Mouse (Mus musculus): ENCODE results near the gene Mtus2. TPM values are rescaled to one million over a fixed set of nuclear protein-coding genes. Genes with fewer than 3 reads are reported as not detected.

Gene Mtus2
- total and polyA plus RNA-seq, 2 experiments from 2014 or later = 35.4 to 45.7 TPM

DNA sequence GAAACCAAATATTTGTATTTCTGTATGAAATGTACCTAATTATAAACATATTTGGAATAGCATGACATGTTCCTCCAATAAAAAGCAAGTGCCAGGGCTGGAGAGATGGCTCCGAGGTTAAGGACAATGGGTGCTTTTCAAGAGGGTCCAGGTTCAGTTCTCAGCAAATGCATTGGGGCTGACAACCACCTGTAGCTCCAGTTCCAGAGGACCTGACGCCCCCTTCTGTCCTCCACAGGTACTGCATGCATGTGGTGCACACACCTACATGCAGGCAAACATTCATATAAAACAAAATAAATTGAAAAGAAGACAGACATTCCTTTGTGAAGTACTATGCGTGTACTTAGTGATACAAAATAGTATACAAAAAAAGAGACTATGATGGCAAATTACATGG is 102.2 kb downstream of the Mtus2 start:
- Histone ChIP-seq H3K9me3 (ENCODE audit: low read length) (no peaks in the 10 kb centered on the region), H3K27ac (ENCODE audit: low read depth, low read length) (no peak overlapping the region), H3K4me1 (ENCODE audit: insufficient read depth) (no peaks in the 10 kb centered on the region), H3K9ac (no peak overlapping the region), H3K27me3 (ENCODE audit: insufficient read depth, low read length) (no peaks in the 10 kb centered on the region), H3K4me2 (ENCODE audit: low read depth) (no peak overlapping the region), H3K4me3 (ENCODE audit: low read depth, low read length) (no peak overlapping the region), H3K36me3 (ENCODE audit: insufficient read depth) (no peaks in the 10 kb centered on the region)
- 69% methylated on average over 3 of the region's 3 CpGs for WGBS
- DNase-seq (no peak), ATAC-seq (no peak)
- TF ChIP-seq CTCF (IDR thresholded peaks at IDR 0.05; ENCODE audit: low read depth) = peak; percentile 25; the same call in 1 of the 2 replicates

DNA sequence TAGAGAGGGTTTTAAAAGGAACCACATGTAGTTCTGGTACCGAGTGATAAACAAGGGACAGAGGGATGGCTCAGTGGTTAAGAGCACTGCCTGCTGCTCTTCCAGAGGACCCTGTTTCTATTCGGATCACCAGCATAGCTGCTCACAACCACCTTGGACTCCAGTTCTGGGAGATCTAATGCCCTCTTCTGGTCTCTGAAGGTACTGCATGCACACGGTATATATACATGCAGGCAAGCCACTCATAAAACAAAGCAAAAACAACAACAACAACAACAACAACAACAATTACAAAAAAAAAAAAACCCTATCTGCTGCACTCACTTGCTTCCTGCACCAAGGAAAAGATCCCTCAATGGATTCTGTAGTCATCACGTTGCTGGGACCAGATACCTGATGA is 104.7 kb downstream of the Mtus2 start:
- Histone ChIP-seq H3K9me3 (ENCODE audit: low read length) (no peaks in the 10 kb centered on the region), H3K36me3 (ENCODE audit: insufficient read depth) (no peaks in the 10 kb centered on the region), H3K4me1 (ENCODE audit: insufficient read depth) (no peaks in the 10 kb centered on the region), H3K4me2 (ENCODE audit: low read depth) (no peak overlapping the region), H3K4me3 (ENCODE audit: low read depth, low read length) (no peak overlapping the region), H3K27me3 (ENCODE audit: insufficient read depth, low read length) (no peaks in the 10 kb centered on the region), H3K9ac (no peak overlapping the region), H3K27ac (ENCODE audit: low read depth, low read length) (no peak overlapping the region)
- peak; percentile 15; the same call in 1 of the 2 replicates for TF ChIP-seq CTCF (IDR thresholded peaks at IDR 0.05; ENCODE audit: low read depth)
- WGBS = 88% methylated on average over 4 of the region's 4 CpGs
- no peak for DNase-seq
- ATAC-seq = no peak

DNA sequence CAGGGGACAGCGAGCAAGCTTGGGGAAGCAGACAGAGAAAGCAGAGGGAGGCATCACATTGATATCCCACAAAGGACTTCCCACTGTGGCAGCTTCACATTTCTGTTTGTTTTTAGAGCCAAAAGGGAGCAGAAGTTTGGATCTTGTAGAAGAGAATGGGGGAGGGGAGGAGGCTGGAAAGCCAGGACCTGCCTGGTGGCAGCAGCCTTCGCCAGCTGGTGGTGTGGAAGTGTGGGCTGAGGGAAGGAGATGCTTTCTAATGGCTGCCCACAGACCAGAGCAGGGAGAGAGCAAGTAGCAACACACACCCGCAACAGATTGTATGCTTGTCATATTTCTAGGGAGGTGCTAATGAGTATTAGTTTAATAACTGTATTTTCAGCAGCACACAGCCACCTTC is 106.6 kb downstream of the Mtus2 start:
- DNase-seq = no peak
- no peak overlapping the region for H3K27ac ChIP-seq (ENCODE audit: low read depth, low read length)
- H3K4me2 ChIP-seq (ENCODE audit: low read depth) = no peak overlapping the region
- no peaks in the 10 kb centered on the region for H3K27me3 ChIP-seq (ENCODE audit: insufficient read depth, low read length)
- WGBS = 84% methylated on average over 3 of the region's 3 CpGs
- H3K9ac ChIP-seq = no peak overlapping the region
- no peaks in the 10 kb centered on the region for H3K36me3 ChIP-seq (ENCODE audit: insufficient read depth)
- no peaks in the 10 kb centered on the region for H3K9me3 ChIP-seq (ENCODE audit: low read length)
- no peak for TF ChIP-seq CTCF (IDR thresholded peaks at IDR 0.05; ENCODE audit: low read depth)
- H3K4me3 ChIP-seq (ENCODE audit: low read depth, low read length) = no peak overlapping the region
- no peak; the same call in 1 of the 2 replicates for ATAC-seq
- no peaks in the 10 kb centered on the region for H3K4me1 ChIP-seq (ENCODE audit: insufficient read depth)

DNA sequence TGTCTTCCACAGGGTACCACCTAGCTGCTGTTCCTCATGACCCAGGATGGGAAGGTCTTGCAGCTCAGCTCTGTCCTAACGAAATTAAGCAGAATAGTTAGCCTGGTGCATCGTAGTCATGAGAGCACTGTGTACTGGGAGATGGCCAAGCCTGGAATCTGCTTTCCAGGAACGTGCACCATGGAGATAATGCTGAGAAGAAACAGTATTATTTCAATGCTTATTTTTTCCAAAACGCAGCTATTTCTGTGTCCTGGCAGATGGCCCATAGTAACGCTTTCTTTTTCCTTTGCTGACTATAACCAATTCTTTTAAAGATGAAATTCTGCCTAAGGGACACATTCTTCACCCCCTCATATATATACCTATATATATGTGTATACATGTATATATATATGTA is 108.1 kb downstream of the Mtus2 start:
- H3K4me2 ChIP-seq (ENCODE audit: low read depth) = no peak overlapping the region
- no peaks in the 10 kb centered on the region for H3K27me3 ChIP-seq (ENCODE audit: insufficient read depth, low read length)
- peak; percentile 46 for DNase-seq
- no peaks in the 10 kb centered on the region for H3K9me3 ChIP-seq (ENCODE audit: low read length)
- no peak overlapping the region for H3K9ac ChIP-seq
- no peak for TF ChIP-seq CTCF (IDR thresholded peaks at IDR 0.05; ENCODE audit: low read depth)
- no peak for ATAC-seq
- WGBS = 61% methylated on average over 5 of the region's 5 CpGs
- no peaks in the 10 kb centered on the region for H3K4me1 ChIP-seq (ENCODE audit: insufficient read depth)
- H3K4me3 ChIP-seq (ENCODE audit: low read depth, low read length) = no peak overlapping the region
- H3K36me3 ChIP-seq (ENCODE audit: insufficient read depth) = no peaks in the 10 kb centered on the region
- no peak overlapping the region for H3K27ac ChIP-seq (ENCODE audit: low read depth, low read length)

DNA sequence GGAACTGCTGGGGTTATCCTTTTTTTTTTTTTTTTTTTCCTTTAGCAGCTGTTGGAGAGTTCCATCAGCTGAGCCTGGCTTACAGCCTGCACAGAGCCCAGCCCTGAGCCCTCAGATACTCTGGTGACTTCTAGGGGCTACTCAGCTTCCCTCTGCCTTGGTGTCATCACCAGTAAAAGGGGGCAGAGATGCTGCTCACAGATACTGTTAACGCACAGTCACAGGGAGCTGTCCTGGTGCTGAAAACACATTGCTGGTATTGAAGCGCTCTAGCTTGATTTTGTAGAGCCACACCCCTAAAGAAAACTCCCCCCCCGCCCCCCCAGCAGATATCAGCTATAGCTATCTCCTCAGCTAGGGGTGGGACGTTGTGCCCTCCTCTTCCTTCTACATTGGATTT is 112.8 kb downstream of the Mtus2 start:
- no peak for DNase-seq
- H3K4me2 ChIP-seq (ENCODE audit: low read depth) = no peak overlapping the region

DNA sequence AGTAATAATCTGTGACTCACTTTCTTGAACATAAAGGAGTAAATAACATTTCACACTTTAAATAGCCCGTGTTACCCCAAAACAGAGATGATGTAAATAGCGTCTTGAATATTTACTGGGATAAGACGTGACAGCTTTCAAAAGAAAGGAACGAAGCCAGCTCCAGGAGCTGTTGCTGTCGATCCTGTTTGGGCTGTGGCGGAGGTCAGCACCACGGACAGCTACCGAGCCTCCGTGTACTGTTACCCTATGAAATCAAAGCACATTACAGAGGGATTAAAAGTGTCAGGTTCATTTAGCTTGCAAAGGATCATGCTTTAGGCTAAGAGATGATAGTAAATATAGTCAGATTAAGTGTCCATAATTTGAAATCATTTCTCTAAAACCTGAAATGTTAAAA is 114.7 kb downstream of the Mtus2 start:
- Histone ChIP-seq H3K4me2 (ENCODE audit: low read depth) (no peak overlapping the region), H3K4me3 (ENCODE audit: low read depth, low read length) (no peak overlapping the region), H3K9ac (no peak overlapping the region), H3K4me1 (ENCODE audit: insufficient read depth) (no peaks in the 10 kb centered on the region), H3K9me3 (ENCODE audit: low read length) (no peaks in the 10 kb centered on the region), H3K27ac (ENCODE audit: low read depth, low read length) (no peak overlapping the region), H3K36me3 (ENCODE audit: insufficient read depth) (no peaks in the 10 kb centered on the region), H3K27me3 (ENCODE audit: insufficient read depth, low read length) (no peaks in the 10 kb centered on the region)
- WGBS = 11% methylated on average over 9 of the region's 9 CpGs
- DNase-seq (no peak), ATAC-seq (no peak)
- no peak for TF ChIP-seq CTCF (IDR thresholded peaks at IDR 0.05; ENCODE audit: low read depth)

More for the DNA sequence above, 112.8 kb downstream of the Mtus2 start:
- H3K27me3 ChIP-seq (ENCODE audit: insufficient read depth, low read length) = no peaks in the 10 kb centered on the region
- no peak overlapping the region for H3K4me3 ChIP-seq (ENCODE audit: low read depth, low read length)
- no peak overlapping the region for H3K9ac ChIP-seq
- H3K27ac ChIP-seq (ENCODE audit: low read depth, low read length) = no peak overlapping the region
- no peaks in the 10 kb centered on the region for H3K4me1 ChIP-seq (ENCODE audit: insufficient read depth)
- H3K9me3 ChIP-seq (ENCODE audit: low read length) = no peaks in the 10 kb centered on the region
- no peak for TF ChIP-seq CTCF (IDR thresholded peaks at IDR 0.05; ENCODE audit: low read depth)
- no peaks in the 10 kb centered on the region for H3K36me3 ChIP-seq (ENCODE audit: insufficient read depth)
- 16% methylated on average over 4 of the region's 4 CpGs for WGBS
- ATAC-seq = no peak

DNA sequence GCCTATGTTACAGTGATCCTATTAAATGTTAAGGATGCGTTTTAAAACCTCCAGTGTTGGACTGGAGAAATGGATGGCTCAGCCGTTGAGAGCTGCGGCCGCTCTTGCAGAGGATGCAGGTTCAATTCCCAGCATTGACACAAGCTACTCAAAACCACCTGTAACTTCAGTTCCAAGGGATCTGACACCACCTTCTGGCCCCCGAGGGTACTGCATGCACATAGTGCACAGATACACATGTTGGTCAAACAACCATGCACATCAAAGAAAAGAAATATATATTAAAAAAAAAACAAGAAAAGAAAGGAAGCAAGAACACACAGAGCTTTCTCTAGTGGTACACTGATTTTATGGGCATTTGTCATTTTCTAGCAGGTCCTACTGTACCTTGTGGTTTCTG is 116.3 kb downstream of the Mtus2 start:
- H3K4me3 ChIP-seq (ENCODE audit: low read depth, low read length) = no peak overlapping the region
- no peaks in the 10 kb centered on the region for H3K4me1 ChIP-seq (ENCODE audit: insufficient read depth)
- no peaks in the 10 kb centered on the region for H3K36me3 ChIP-seq (ENCODE audit: insufficient read depth)
- 94% methylated on average over 5 of the region's 5 CpGs for WGBS
- no peak overlapping the region for H3K4me2 ChIP-seq (ENCODE audit: low read depth)
- no peak for ATAC-seq
- peak; percentile 47 for TF ChIP-seq CTCF (IDR thresholded peaks at IDR 0.05; ENCODE audit: low read depth)
- no peaks in the 10 kb centered on the region for H3K27me3 ChIP-seq (ENCODE audit: insufficient read depth, low read length)
- H3K9ac ChIP-seq = no peak overlapping the region
- no peak overlapping the region for H3K27ac ChIP-seq (ENCODE audit: low read depth, low read length)
- no peaks in the 10 kb centered on the region for H3K9me3 ChIP-seq (ENCODE audit: low read length)
- no peak for DNase-seq

DNA sequence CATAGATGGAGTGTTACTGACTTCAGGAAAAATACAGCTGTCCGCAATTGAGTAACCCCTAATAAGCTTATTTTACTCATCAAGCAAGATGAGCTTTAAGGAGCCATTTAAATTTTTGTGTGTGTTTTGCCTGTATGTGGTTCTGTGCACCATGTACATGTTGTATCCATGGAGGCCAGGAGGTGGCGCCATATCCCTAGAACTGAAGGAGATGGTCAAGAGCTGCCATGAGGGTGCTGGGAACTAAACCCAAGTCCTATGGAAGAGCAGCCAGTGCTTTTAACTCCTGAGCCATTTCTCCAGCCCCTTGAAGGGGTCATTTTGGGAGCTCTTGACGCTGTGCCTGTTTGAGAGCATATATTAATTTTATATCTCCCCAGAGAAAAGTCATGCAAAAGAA is 122.6 kb downstream of the Mtus2 start:
- Histone ChIP-seq H3K9me3 (ENCODE audit: low read length) (no peaks in the 10 kb centered on the region), H3K9ac (no peak overlapping the region), H3K27me3 (ENCODE audit: insufficient read depth, low read length) (no peaks in the 10 kb centered on the region), H3K27ac (ENCODE audit: low read depth, low read length) (no peak overlapping the region), H3K4me3 (ENCODE audit: low read depth, low read length) (no peak overlapping the region), H3K4me1 (ENCODE audit: insufficient read depth) (no peaks in the 10 kb centered on the region), H3K36me3 (ENCODE audit: insufficient read depth) (no peaks in the 10 kb centered on the region), H3K4me2 (ENCODE audit: low read depth) (no peak overlapping the region)
- TF ChIP-seq CTCF (IDR thresholded peaks at IDR 0.05; ENCODE audit: low read depth) = no peak
- WGBS = 77% methylated on average over 3 of the region's 3 CpGs
- ATAC-seq (no peak), DNase-seq (no peak)

Measured in forebrain, postnatal 0 days (tissue).